Mouse (Mus musculus): ENCODE measurements at regions not wholly inside any gene's neighbourhood (a gene's known extent, or its start where the extent isn't known, plus 50 kb on each side); places are given as distances from the start of the nearest gene placed in this dataset.

- TF ChIP-seq CTCF (IDR thresholded peaks at IDR 0.05; ENCODE audit: extremely low read depth, insufficient read depth, low read length) (no peak), POLR2A (IDR thresholded peaks at IDR 0.05; ENCODE audit: extremely low read depth, insufficient read depth, low read length) (no peak)
Measured at GRCm38 (mm10) chr2:107150373-107150772, 90.9 kb upstream of the Fshb start.
